Mouse (Mus musculus): Measurements from ENCODE around the gene Mylk3. TPM values are rescaled to one million over a fixed set of nuclear protein-coding genes. Genes with fewer than 3 reads are reported as not detected.

The Mylk3 gene
- polyA plus RNA-seq, 1 experiment from 2014 or later: 2.4 TPM

DNA sequence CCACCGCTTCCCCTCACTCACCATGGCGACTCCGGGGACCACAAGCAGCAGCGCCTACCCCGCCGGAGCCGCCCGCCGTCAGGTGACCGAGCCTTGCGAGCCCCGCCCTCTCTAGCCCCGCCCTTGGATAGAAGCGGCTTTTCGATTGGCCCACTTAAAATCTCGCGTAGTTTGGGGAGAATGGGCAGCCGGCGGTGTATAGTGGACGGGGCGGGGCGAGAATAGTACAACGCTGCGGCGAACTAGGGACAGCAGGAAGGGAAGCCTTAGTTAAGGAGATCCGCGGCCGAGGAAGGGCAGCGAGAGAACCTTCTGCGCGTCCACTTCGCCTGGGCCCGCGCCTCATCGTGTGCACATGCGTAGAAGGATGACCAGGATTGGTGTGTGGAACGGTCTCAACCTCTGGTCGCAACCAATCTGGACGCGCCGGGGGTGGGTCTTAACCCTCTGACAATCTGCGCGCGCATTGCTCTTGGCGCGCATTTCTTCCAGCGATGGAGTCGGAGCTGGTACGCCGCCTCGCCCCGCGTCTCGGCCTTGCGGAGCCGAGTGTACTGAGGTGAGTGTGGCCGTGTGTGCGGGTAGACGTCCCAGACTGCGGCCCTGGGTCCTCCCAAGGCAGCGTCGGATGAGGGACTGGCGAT lies 86.6 kb downstream of the Mylk3 start, which contains the start of the genes Orc6 and Vps35:
Gene Orc6, plus strand, starts transcription at position 199 of the 644 bp plus-strand sequence.
Gene Vps35, minus strand, starts transcription at position 369 of the 644 bp plus-strand sequence.
- TF ChIP-seq CTCF (IDR thresholded peaks at IDR 0.05; ENCODE audit: low read depth): no peak
- Histone ChIP-seq H3K36me3 (ENCODE audit: insufficient read depth, low read length) (peaks cover 8% of the 10 kb centered on the region; the same call in 1 of the 2 replicates), H3K4me3 (replicated peaks; ENCODE audit: low read depth, low read length) (peak within 1 kb of the TSS; percentile 96), H3K4me1 (replicated peaks; ENCODE audit: insufficient read depth, low read length) (peaks cover 13% of the 10 kb centered on the region; the same call in 1 of the 2 replicates), H3K27me3 (ENCODE audit: insufficient read depth, low read length) (no peaks in the 10 kb centered on the region), H3K9me3 (replicated peaks; ENCODE audit: low read length) (no peaks in the 10 kb centered on the region), H3K9ac (ENCODE audit: low read depth, low read length) (peak within 1 kb of the TSS; percentile 94), H3K27ac (peak within 1 kb of the TSS; percentile 97), H3K4me2 (ENCODE audit: low read length) (peak within 1 kb of the TSS; percentile 93)
- peak; percentile 98 for DNase-seq (ENCODE audit: low spot score)
- under 1% methylated on average over 63 of the region's 63 CpGs for WGBS
- ATAC-seq (replicated peaks; ENCODE audit: low FRiP score, low read depth): peak; percentile 98

GRCm38 (mm10) chr8:85298600-85299433 lies 87.3 kb downstream of the Mylk3 start:
- H3K4me2 ChIP-seq (ENCODE audit: low read length): peak overlapping the region; percentile 93
- H3K4me3 ChIP-seq (replicated peaks; ENCODE audit: low read depth, low read length): peak overlapping the region; percentile 96
- peak; percentile 19 for DNase-seq (ENCODE audit: low spot score)
- H3K9ac ChIP-seq (ENCODE audit: low read depth, low read length): peak overlapping the region; percentile 94
- WGBS: under 1% methylated on average over 53 of the region's 53 CpGs
- TF ChIP-seq CTCF (IDR thresholded peaks at IDR 0.05; ENCODE audit: low read depth): no peak
- peaks cover 7% of the 10 kb centered on the region for H3K36me3 ChIP-seq (ENCODE audit: insufficient read depth, low read length)
- no peak; the same call in 1 of the 2 replicates for ATAC-seq (replicated peaks; ENCODE audit: low FRiP score, low read depth)
- H3K27me3 ChIP-seq (ENCODE audit: insufficient read depth, low read length): no peaks in the 10 kb centered on the region
- H3K4me1 ChIP-seq (replicated peaks; ENCODE audit: insufficient read depth, low read length): peaks cover 13% of the 10 kb centered on the region; the same call in 1 of the 2 replicates
- peak overlapping the region; percentile 97 for H3K27ac ChIP-seq
- H3K9me3 ChIP-seq (replicated peaks; ENCODE audit: low read length): no peaks in the 10 kb centered on the region

GRCm38 (mm10) chr8:85286846-85287245 lies 99.3 kb downstream of the Mylk3 start:
- WGBS: 91% methylated on average over 1 of the region's 1 CpGs
- Histone ChIP-seq H3K4me1 (replicated peaks; ENCODE audit: insufficient read depth, low read length) (no peaks in the 10 kb centered on the region), H3K9me3 (replicated peaks; ENCODE audit: low read length) (no peaks in the 10 kb centered on the region), H3K27ac (no peak overlapping the region), H3K4me3 (replicated peaks; ENCODE audit: low read depth, low read length) (no peak overlapping the region), H3K36me3 (ENCODE audit: insufficient read depth, low read length) (peaks cover 42% of the 10 kb centered on the region), H3K4me2 (ENCODE audit: low read length) (no peak overlapping the region), H3K9ac (ENCODE audit: low read depth, low read length) (no peak overlapping the region), H3K27me3 (ENCODE audit: insufficient read depth, low read length) (no peaks in the 10 kb centered on the region)
- TF ChIP-seq CTCF (IDR thresholded peaks at IDR 0.05; ENCODE audit: low read depth): no peak
- ATAC-seq (replicated peaks; ENCODE audit: low FRiP score, low read depth): no peak
- no peak for DNase-seq (ENCODE audit: low spot score)

Other genes with a start within 250 kb of the Mylk3 start
- gene Cks1brt, start 234.4 kb downstream of the Mylk3 start, polyA plus RNA-seq (2015; fragmentation: Nextera tagmentation; extraction: Ambion mirVana): not detected in 2 replicates
- gene Olfr371, start 160.4 kb downstream of the Mylk3 start, polyA plus RNA-seq (2015; fragmentation: Nextera tagmentation; extraction: Ambion mirVana): not detected in 2 replicates
- gene Orc6, start 86.7 kb downstream of the Mylk3 start, polyA plus RNA-seq (2015; fragmentation: Nextera tagmentation; extraction: Ambion mirVana): 66.0 and 67.7 TPM in 2 replicates
- 128 and 137 TPM in 2 replicates for gene Vps35, start 86.5 kb downstream of the Mylk3 start, polyA plus RNA-seq (2015; fragmentation: Nextera tagmentation; extraction: Ambion mirVana)
- gene 4921524J17Rik, start 46.5 kb upstream of the Mylk3 start, polyA plus RNA-seq (2015; fragmentation: Nextera tagmentation; extraction: Ambion mirVana): 46.8 and 51.2 TPM in 2 replicates
- 10.6 and 11.7 TPM in 2 replicates for gene Gpt2, start 106.2 kb upstream of the Mylk3 start, polyA plus RNA-seq (2015; fragmentation: Nextera tagmentation; extraction: Ambion mirVana)
- 143 and 155 TPM in 2 replicates for gene Dnaja2, start 169.0 kb upstream of the Mylk3 start, polyA plus RNA-seq (2015; fragmentation: Nextera tagmentation; extraction: Ambion mirVana)